Mouse (Mus musculus) hindbrain, embryonic 11.5 days (tissue): ENCODE results near the gene Tnfsf14. TPM values are rescaled to one million over a fixed set of nuclear protein-coding genes. Genes with fewer than 3 reads are reported as not detected.

Experiments used
- ATAC-seq: fragments of 200-750 bp; cut with Nextera tagmentation; 2 replicates; pipeline ENCODE4 v1.8.0; 2017; ENCODE audit warnings: mild to moderate bottlenecking, moderate TSS enrichment, moderate library complexity; ENCODE audit not compliant: low FRiP score
- DNase-seq: peaks from one replicate; pipeline ENCODE4 v3.0.0-alpha.2; 2015; ENCODE audit warnings: low spot score
- H3K27ac ChIP-seq: fragments of 300-500 bp; sonication (generic); 2 replicates; pipeline ENCODE4 v1.5.1; 2014; ENCODE audit warnings: mild to moderate bottlenecking, low read depth, low read length
- H3K27me3 ChIP-seq: fragments of 300-500 bp; sonication (generic); 2 replicates; pipeline ENCODE4 v1.6.1; 2014; ENCODE audit warnings: mild to moderate bottlenecking, low read length, moderate library complexity, mixed read lengths; ENCODE audit not compliant: control insufficient read depth, insufficient read depth
- H3K36me3 ChIP-seq: fragments of 300-500 bp; sonication (generic); 2 replicates; pipeline ENCODE4 v1.6.1; 2014; ENCODE audit warnings: mild to moderate bottlenecking, low read length, moderate library complexity, mixed read lengths; ENCODE audit not compliant: control insufficient read depth, insufficient read depth
- H3K4me1 ChIP-seq: fragments of 300-500 bp; sonication (generic); replicated peaks from 2 replicates; pipeline ENCODE4 v1.6.1; 2014; ENCODE audit warnings: low read length, mixed read lengths; ENCODE audit not compliant: control insufficient read depth, insufficient read depth
- H3K4me2 ChIP-seq: fragments of 300-500 bp; sonication (generic); replicated peaks from 2 replicates; pipeline ENCODE4 v1.6.1; 2014; ENCODE audit warnings: mild to moderate bottlenecking, low read depth, low read length
- H3K4me3 ChIP-seq: fragments of 300-500 bp; sonication (generic); 2 replicates; pipeline ENCODE4 v1.5.1; 2014; ENCODE audit warnings: low read depth, low read length
- H3K9ac ChIP-seq: fragments of 300-500 bp; sonication (generic); 2 replicates; pipeline ENCODE4 v1.6.1; 2014; ENCODE audit warnings: low read depth, low read length
- H3K9me3 ChIP-seq: fragments of 300-500 bp; sonication (generic); 2 replicates; pipeline ENCODE4 v1.6.1; 2016; ENCODE audit warnings: low read length; ENCODE audit not compliant: control insufficient read depth
- WGBS: fragments of 180-500 bp; shearing (Covaris S2); extraction: QIAGEN DNeasy Blood & Tissue Kit; methylation state at CpG from one replicate; pipeline ENCODE4 v1.1.7; 2014; 5-methylcytosine and 5-hydroxymethylcytosine counted together
- polyA plus RNA-seq: library from polyadenylated mRNA; unstranded; fragments of >200 nt; fragmentation: Nextera tagmentation; extraction: Ambion mirVana; gene quantifications from 2 replicates; pipeline ENCODE4 v1.2.1, GENCODE M21; 2014

The Tnfsf14 gene
- 0.09 TPM in 1 of 2 replicates, not detected in the other for polyA plus RNA-seq

DNA sequence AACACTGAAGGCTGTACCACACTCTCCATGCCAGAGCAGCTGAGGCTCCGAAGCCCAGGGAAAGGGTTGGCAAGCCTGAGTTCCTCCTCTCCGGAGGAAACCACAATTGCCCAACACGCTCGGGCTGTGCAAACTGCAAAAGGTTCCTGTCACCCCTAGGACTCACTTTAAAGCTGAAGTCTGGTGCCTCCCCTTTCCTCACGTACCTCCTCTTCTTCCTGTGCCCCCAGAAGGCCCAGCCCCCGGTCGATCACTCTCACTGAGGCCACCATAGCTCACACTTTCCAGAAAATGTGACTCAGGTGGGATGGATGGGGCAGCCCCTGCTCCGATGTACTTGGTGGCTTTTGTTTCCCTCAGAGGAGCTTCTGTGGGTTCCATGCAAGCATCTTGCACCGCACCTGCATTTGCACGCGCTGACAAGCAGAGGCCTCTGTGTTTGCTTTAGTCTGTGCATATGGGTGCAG, at the start of gene Tnfsf14:
TSS of gene Tnfsf14 (minus strand) at position 137 of the 467 bp plus-strand sequence.
- Histone ChIP-seq H3K36me3 (no peaks in the 10 kb centered on the region), H3K4me3 (no peak within 1 kb of the TSS), H3K27ac (no peak within 1 kb of the TSS), H3K9ac (no peak within 1 kb of the TSS), H3K27me3 (no peaks in the 10 kb centered on the region), H3K4me1 (no peaks in the 10 kb centered on the region), H3K9me3 (no peaks in the 10 kb centered on the region), H3K4me2 (no peak within 1 kb of the TSS)
- DNase-seq (no peak), ATAC-seq (no peak)
- WGBS = 82% methylated on average over 11 of the region's 11 CpGs

DNA sequence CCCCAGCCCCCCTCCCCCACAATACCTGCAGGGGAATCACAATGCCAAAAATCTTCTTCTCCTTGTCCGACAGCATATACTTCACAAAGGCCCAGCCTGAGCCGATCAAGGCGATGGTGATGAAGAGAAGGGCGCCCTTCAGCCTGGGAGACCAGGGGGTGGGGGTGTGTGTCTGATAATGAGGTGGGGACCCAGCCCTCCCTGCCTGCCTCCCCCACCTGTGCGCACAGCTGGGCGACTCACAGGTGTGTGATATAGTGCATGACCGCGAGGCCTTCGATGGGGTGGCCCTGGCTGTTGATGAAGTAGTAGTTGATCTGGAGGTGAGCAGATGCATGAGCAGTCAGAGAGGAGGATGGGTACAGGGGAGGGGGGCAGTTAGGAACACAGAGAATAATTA, 43.2 kb upstream of the Tnfsf14 start:
- WGBS = 93% methylated on average over 9 of the region's 9 CpGs
- H3K36me3 ChIP-seq = no peaks in the 10 kb centered on the region; the same call in 1 of the 2 replicates

DNA sequence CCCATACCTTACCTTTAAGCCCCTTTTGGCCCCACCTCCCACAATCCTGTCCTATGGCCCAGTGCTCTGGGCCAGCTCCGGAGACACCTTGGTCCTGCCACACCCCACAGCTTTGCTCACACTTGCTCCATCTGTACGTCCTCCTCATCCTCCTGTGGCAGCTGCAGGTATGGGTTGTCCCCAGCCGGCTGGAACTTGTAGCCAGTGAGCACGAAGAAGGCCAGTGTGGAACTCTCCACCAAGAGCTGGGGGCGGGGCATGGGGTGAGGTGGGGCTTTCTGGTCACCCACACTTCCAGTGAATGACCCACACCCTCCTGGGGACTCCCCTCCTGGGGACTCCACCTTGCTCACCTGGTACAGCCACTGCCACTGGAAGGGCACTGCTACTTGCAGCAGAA, 41.8 kb upstream of the Tnfsf14 start:
- no peak for ATAC-seq
- H3K9ac ChIP-seq = no peak overlapping the region

More for the DNA sequence above, 43.2 kb upstream of the Tnfsf14 start:
- Histone ChIP-seq H3K4me3 (no peak overlapping the region), H3K4me1 (no peaks in the 10 kb centered on the region), H3K27ac (no peak overlapping the region), H3K4me2 (no peak overlapping the region), H3K27me3 (no peaks in the 10 kb centered on the region), H3K9me3 (no peaks in the 10 kb centered on the region), H3K9ac (no peak overlapping the region)
- DNase-seq = no peak
- ATAC-seq = no peak

DNA sequence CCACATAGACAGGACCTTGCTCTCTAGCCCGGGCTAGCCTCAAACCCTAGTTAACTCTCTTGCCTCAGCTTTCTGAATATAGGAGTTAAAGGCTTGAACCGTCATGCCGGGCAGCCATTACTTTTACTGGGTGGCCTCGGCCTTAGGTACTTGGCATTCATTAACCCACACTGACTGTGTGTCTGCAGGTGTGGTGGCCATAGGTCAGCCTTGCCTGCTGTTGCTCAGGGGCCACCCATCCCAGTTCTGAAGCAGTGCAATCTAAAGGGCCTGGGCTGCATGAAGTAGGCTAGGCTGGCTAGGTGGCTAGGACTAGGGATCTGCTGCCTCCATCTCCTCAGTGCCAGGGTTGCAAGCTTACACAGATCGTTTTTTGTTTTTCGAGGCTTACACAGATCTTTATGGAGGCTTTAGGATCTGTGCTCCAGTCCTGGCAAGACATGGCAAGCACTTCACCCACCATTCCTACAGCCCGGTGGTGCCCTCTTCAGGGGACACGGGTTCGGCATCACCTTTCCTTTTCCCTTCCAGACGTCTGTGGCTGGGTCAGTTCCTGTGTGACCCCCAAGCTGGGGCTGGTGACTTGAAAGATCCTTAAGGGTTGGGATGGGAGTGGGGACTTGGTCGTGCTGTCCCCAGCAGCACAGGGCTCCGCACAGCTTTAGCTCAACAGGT, 40.4 kb upstream of the Tnfsf14 start:
- Histone ChIP-seq H3K9me3 (no peaks in the 10 kb centered on the region), H3K27me3 (no peaks in the 10 kb centered on the region), H3K27ac (no peak overlapping the region), H3K4me1 (no peaks in the 10 kb centered on the region), H3K9ac (no peak overlapping the region), H3K4me3 (no peak overlapping the region), H3K4me2 (no peak overlapping the region), H3K36me3 (no peaks in the 10 kb centered on the region)
- DNase-seq = no peak
- 83% methylated on average over 12 of the region's 12 CpGs for WGBS
- no peak for ATAC-seq

More for the DNA sequence above, 41.8 kb upstream of the Tnfsf14 start:
- 88% methylated on average over 5 of the region's 5 CpGs for WGBS
- Histone ChIP-seq H3K9me3 (no peaks in the 10 kb centered on the region), H3K27ac (no peak overlapping the region), H3K4me2 (no peak overlapping the region), H3K27me3 (no peaks in the 10 kb centered on the region), H3K36me3 (no peaks in the 10 kb centered on the region), H3K4me3 (no peak overlapping the region), H3K4me1 (no peaks in the 10 kb centered on the region)
- no peak for DNase-seq

DNA sequence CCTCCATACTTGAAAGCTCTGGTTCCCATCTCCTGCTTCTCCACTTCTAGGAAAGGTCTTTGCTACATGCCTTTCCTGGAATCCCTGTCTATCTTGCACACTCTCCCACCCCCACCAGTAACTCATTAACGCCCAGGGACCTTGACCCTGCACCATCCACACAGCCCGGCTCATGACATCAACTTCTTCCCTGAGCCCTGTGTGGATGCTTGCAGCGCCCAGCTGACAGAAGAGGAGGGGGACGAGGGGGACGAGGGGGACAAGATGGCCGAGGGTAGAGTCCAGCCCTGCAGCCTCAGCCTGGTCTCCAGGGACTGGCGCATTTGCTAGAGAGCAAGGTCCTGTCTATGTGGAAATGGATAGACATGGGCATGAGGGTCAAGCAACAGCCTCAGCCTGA, 39.1 kb upstream of the Tnfsf14 start:
- Histone ChIP-seq H3K27me3 (no peaks in the 10 kb centered on the region), H3K4me2 (no peak overlapping the region), H3K4me1 (no peaks in the 10 kb centered on the region), H3K9me3 (no peaks in the 10 kb centered on the region), H3K4me3 (no peak overlapping the region), H3K9ac (no peak overlapping the region), H3K27ac (no peak overlapping the region), H3K36me3 (no peaks in the 10 kb centered on the region)
- ATAC-seq (no peak), DNase-seq (no peak)
- 46% methylated on average over 7 of the region's 7 CpGs for WGBS

DNA sequence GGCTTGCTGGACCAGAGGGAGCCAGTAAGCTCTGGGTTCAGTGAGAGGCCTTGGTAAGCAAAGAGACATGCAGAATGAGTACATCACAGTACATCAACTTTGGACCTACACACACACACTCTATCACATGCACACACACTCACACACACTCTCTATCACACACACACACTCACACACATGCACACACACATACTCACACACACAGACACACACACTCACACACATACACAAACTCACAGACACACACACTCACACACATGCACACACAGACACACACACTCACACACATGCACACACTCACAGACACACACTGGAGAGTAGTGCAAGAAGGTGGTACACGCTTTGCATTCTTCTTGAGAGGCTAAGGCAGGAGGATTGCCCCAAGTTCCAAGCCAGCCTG, 38.2 kb upstream of the Tnfsf14 start:
- H3K4me1 ChIP-seq = no peaks in the 10 kb centered on the region
- H3K36me3 ChIP-seq = no peaks in the 10 kb centered on the region
- DNase-seq (no peak), ATAC-seq (no peak)
- no peak overlapping the region for H3K4me2 ChIP-seq
- no peak overlapping the region for H3K4me3 ChIP-seq
- H3K9me3 ChIP-seq = no peaks in the 10 kb centered on the region
- no peaks in the 10 kb centered on the region for H3K27me3 ChIP-seq
- WGBS = 82% methylated on average over 1 of the region's 1 CpGs
- H3K9ac ChIP-seq = no peak overlapping the region
- no peak overlapping the region for H3K27ac ChIP-seq

DNA sequence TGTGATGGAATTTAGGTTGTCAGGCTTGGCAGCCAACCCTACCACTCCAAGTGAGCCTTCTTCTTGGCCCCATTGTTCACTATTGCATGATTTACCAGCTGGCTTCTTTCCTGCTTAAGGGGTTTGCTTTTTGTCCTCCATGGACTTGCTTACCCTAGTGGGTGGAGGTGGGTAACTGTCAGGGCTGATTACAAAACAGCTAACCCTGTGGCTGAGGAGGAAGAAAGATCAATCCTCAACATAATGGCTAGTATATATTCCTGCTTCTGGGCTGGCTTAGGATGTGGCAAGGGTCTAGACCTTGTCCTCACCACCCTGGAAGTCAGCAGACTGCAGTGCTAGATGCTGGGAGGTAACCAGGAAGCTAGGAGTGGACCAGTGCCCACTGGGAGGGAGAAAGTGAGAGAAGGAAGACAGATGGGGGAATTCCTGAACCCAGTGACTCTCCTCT, 37.4 kb upstream of the Tnfsf14 start:
- H3K36me3 ChIP-seq = no peaks in the 10 kb centered on the region
- no peaks in the 10 kb centered on the region for H3K9me3 ChIP-seq
- DNase-seq = no peak
- no peak for ATAC-seq
- H3K9ac ChIP-seq = no peak overlapping the region
- no peak overlapping the region for H3K4me2 ChIP-seq
- H3K4me3 ChIP-seq = no peak overlapping the region
- no peak overlapping the region for H3K27ac ChIP-seq
- no peaks in the 10 kb centered on the region for H3K27me3 ChIP-seq
- H3K4me1 ChIP-seq = no peaks in the 10 kb centered on the region

GRCm38 (mm10) chr17:57230728-57231125, 36.8 kb upstream of the Tnfsf14 start:
- H3K4me2 ChIP-seq = no peak overlapping the region
- H3K36me3 ChIP-seq = no peaks in the 10 kb centered on the region
- WGBS = 72% methylated on average over 6 of the region's 6 CpGs
- no peaks in the 10 kb centered on the region for H3K27me3 ChIP-seq
- no peak overlapping the region for H3K27ac ChIP-seq
- H3K9me3 ChIP-seq = no peaks in the 10 kb centered on the region
- no peak for ATAC-seq
- H3K9ac ChIP-seq = no peak overlapping the region
- no peaks in the 10 kb centered on the region for H3K4me1 ChIP-seq
- DNase-seq = no peak
- no peak overlapping the region for H3K4me3 ChIP-seq
